Mouse (Mus musculus): ENCODE measurements around the gene Nmi. TPM values are rescaled to one million over a fixed set of nuclear protein-coding genes. Genes with fewer than 3 reads are reported as not detected.
A peak's percentile ranks its signal among the peaks of the same experiment; 100 is the strongest.

The Nmi gene
- total RNA-seq, 2 experiments from 2014 or later = 2.2 to 2.3 TPM

- no peak for DNase-seq (ENCODE audit: low spot score in 2 of 2)
Observed at GRCm38 (mm10) chr2:51948105-51948830, 25.0 kb downstream of the Nmi start.

GRCm38 (mm10) chr2:51945812-51946211, 27.5 kb downstream of the Nmi start:
- no peak for DNase-seq (ENCODE audit: low spot score in 2 of 2)

GRCm38 (mm10) chr2:51941832-51942231, 31.5 kb downstream of the Nmi start:
- no peak for DNase-seq (ENCODE audit: low spot score in 2 of 2)

- DNase-seq (ENCODE audit: low spot score in 2 of 2) = no peak
Observed at GRCm38 (mm10) chr2:51938750-51939149, 34.5 kb downstream of the Nmi start.

- no peak for DNase-seq (ENCODE audit: low spot score in 2 of 2)
Observed at GRCm38 (mm10) chr2:51937004-51937403, 36.3 kb downstream of the Nmi start.

- no peak for DNase-seq (ENCODE audit: low spot score in 2 of 2)
Observed at GRCm38 (mm10) chr2:51936585-51936984, 36.7 kb downstream of the Nmi start.

- no peak for DNase-seq (ENCODE audit: low spot score in 2 of 2)
Observed at GRCm38 (mm10) chr2:51935921-51936320, 37.4 kb downstream of the Nmi start.

- DNase-seq (ENCODE audit: low spot score in 2 of 2) = peak; percentile 64 to 74
Observed at GRCm38 (mm10) chr2:51934574-51935334, 38.5 kb downstream of the Nmi start, which contains the start of gene Rbm43. Rbm43 (minus strand) TSS chr2:51935163.

- DNase-seq (ENCODE audit: low spot score in 2 of 2) = no peak
Observed at GRCm38 (mm10) chr2:51933341-51934134, 39.8 kb downstream of the Nmi start.

GRCm38 (mm10) chr2:51931241-51931640, 42.1 kb downstream of the Nmi start:
- DNase-seq (ENCODE audit: low spot score in 2 of 2) = no peak

GRCm38 (mm10) chr2:51914944-51915680, 58.2 kb downstream of the Nmi start:
- peak; percentile 75 to 87 for DNase-seq (ENCODE audit: low spot score in 2 of 2)

GRCm38 (mm10) chr2:51914532-51914931, 58.8 kb downstream of the Nmi start:
- DNase-seq (ENCODE audit: low spot score in 2 of 2) = no peak

- no peak for DNase-seq (ENCODE audit: low spot score in 2 of 2)
Observed at GRCm38 (mm10) chr2:51912740-51913139, 60.6 kb downstream of the Nmi start.

- no peak for DNase-seq (ENCODE audit: low spot score in 2 of 2)
Observed at GRCm38 (mm10) chr2:51911864-51912263, 61.4 kb downstream of the Nmi start.

- no peak for DNase-seq (ENCODE audit: low spot score in 2 of 2)
Observed at GRCm38 (mm10) chr2:51907538-51908110, 65.7 kb downstream of the Nmi start.

GRCm38 (mm10) chr2:51905637-51906036, 67.7 kb downstream of the Nmi start:
- DNase-seq (ENCODE audit: low spot score in 2 of 2) = no peak

Data from layer of hippocampus, postnatal 14 days (tissue).